Mouse (Mus musculus) megakaryocyte, embryonic 14.5 days (primary cell): Measurements from ENCODE around the gene Tbce.

ENCODE experiments used
- FLI1 ChIP-seq: IDR thresholded peaks from 2 replicates; pipeline ENCODE4 v1.6.1; 2012; ENCODE audit warnings: low read length, inconsistent platforms, mixed read lengths
- GATA1 ChIP-seq: IDR thresholded peaks from 3 replicates; pipeline ENCODE4 v1.6.1; 2012; ENCODE audit warnings: mixed read lengths, low read length, inconsistent platforms, borderline replicate concordance

DNA sequence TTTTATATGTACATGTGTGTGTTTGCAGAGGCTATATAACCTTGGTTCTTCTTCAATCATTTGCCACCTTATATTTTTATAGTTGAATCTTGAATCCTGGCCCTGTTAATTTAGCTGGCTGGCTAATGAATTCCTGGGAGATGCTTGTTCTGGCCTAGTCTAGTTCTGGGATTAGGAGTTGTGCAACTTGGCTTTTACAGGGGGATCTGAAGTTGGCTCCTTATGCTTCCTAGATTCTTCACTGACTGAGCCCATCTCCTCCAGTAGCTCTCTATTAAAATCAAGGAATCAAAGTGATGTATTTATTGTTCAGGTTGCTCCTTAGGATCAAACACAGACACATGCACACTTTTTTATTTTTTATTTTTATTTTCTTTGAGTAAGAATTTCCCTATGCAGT lies 20.1 kb upstream of the Tbce start:
- TF ChIP-seq GATA1 (no peak), FLI1 (no peak)
